Mouse (Mus musculus): ENCODE measurements around the gene Swap70. TPM values are rescaled to one million over a fixed set of nuclear protein-coding genes. Genes with fewer than 3 reads are reported as not detected.

The Swap70 gene
- polyA plus RNA-seq, 1 experiment = 2.2 TPM

DNA sequence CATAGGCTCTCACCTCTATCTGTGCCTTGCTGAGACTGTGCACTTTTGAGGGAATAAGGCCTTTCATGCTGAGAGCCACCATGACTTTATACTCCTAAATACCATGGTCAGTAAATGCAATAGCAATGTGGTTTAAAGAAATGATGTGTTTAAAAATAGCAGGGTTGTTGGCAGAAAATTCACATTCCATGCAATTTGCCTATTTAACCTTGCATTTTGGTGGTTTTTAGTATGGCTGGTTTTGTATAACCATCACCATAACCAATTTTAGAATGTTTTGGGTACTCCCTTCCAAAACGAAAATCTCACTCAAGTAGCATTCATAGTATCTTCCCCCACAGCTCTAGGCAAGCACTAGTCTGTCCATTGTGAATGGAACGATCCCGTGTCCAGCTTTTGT, 26.3 kb downstream of the Swap70 start:
- Histone ChIP-seq H3K27ac (ENCODE audit: control insufficient read depth, insufficient read depth, low read depth, low read length) (no peak overlapping the region), H3K27me3 (ENCODE audit: control insufficient read depth, insufficient read depth, low read length) (no peaks in the 10 kb centered on the region), H3K4me1 (ENCODE audit: control insufficient read depth, insufficient read depth, low read length) (no peaks in the 10 kb centered on the region), H3K36me3 (ENCODE audit: control insufficient read depth, insufficient read depth, low read length) (no peaks in the 10 kb centered on the region), H3K4me3 (ENCODE audit: control insufficient read depth, low read depth, low read length) (no peak overlapping the region)
- TF ChIP-seq CTCF (IDR thresholded peaks at IDR 0.05; ENCODE audit: control insufficient read depth, insufficient read depth, insufficient replicate concordance, low read depth, low read length) (no peak), POLR2A (IDR thresholded peaks at IDR 0.05; ENCODE audit: control insufficient read depth, low read depth, low read length) (no peak)

DNA sequence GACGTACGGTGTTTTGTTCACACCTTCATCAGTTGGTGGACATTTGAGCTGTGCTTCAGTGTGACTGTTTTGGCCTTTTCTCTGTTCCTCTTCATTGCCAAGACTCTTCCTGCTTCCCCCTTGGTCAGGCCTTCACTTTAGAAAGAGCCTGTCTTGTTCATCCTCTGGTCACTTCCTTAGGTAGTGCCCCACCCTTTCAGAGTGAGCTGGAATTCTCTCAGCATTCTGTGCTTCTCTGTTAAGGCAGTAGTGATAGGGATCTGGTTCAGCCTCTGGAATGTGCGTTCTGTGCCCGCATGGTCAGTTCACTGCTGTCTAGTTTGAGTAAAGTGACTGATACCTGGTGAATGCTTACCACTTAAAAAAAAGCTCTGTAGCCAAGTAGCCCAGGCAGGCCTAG, 27.2 kb downstream of the Swap70 start:
- Histone ChIP-seq H3K36me3 (ENCODE audit: control insufficient read depth, insufficient read depth, low read length) (no peaks in the 10 kb centered on the region), H3K4me3 (ENCODE audit: control insufficient read depth, low read depth, low read length) (no peak overlapping the region), H3K4me1 (ENCODE audit: control insufficient read depth, insufficient read depth, low read length) (no peaks in the 10 kb centered on the region), H3K27me3 (ENCODE audit: control insufficient read depth, insufficient read depth, low read length) (no peaks in the 10 kb centered on the region), H3K27ac (ENCODE audit: control insufficient read depth, insufficient read depth, low read depth, low read length) (no peak overlapping the region)
- TF ChIP-seq POLR2A (IDR thresholded peaks at IDR 0.05; ENCODE audit: control insufficient read depth, low read depth, low read length) = no peak
- no peak for TF ChIP-seq CTCF (IDR thresholded peaks at IDR 0.05; ENCODE audit: control insufficient read depth, insufficient read depth, insufficient replicate concordance, low read depth, low read length)

DNA sequence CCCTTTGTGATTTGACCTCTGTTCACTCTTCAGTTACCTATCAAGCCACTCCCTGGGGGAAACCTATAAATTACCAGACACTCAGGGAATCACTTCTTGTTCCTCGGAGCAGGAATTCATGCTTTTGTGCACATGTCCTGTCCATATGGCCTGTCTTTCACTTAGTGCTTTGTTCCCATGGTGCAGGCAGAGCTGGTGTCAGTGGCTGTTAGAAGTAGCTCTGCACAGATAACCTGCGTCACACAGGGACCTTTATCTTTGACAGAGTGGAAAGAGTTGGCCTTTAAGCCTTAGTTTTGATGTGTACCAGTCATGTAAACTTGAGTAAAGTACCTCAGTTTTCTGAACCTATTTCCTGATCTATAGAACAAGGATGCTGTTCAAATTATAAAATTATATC, 32.4 kb downstream of the Swap70 start:
- H3K27me3 ChIP-seq (ENCODE audit: control insufficient read depth, insufficient read depth, low read length) = no peaks in the 10 kb centered on the region
- no peak overlapping the region for H3K27ac ChIP-seq (ENCODE audit: control insufficient read depth, insufficient read depth, low read depth, low read length)
- no peak overlapping the region for H3K4me3 ChIP-seq (ENCODE audit: control insufficient read depth, low read depth, low read length)
- TF ChIP-seq POLR2A (IDR thresholded peaks at IDR 0.05; ENCODE audit: control insufficient read depth, low read depth, low read length) (no peak), CTCF (IDR thresholded peaks at IDR 0.05; ENCODE audit: control insufficient read depth, insufficient read depth, insufficient replicate concordance, low read depth, low read length) (no peak)
- H3K36me3 ChIP-seq (ENCODE audit: control insufficient read depth, insufficient read depth, low read length) = no peaks in the 10 kb centered on the region
- H3K4me1 ChIP-seq (ENCODE audit: control insufficient read depth, insufficient read depth, low read length) = peaks cover 4% of the 10 kb centered on the region; the same call in 1 of the 2 replicates

DNA sequence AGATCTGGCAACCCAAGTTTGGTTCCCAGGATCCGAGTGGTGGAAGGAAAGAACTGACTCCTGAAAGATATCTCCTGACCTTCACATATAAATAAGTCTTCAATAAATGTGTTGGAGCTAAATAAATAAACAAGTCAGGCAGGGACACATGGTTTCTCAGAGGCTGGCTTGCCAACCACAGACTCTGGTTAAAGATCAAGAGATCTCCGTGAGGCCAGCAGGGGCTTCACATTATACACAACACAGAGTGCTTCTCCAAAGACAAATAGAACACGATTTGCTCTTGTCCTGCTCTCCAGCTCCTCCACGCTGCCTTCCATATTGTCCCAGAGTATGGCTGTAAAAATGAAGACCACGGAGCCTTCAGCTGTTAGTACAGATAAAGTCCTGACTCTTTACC, 32.9 kb downstream of the Swap70 start:
- H3K36me3 ChIP-seq (ENCODE audit: control insufficient read depth, insufficient read depth, low read length) = no peaks in the 10 kb centered on the region
- H3K4me3 ChIP-seq (ENCODE audit: control insufficient read depth, low read depth, low read length) = no peak overlapping the region
- TF ChIP-seq POLR2A (IDR thresholded peaks at IDR 0.05; ENCODE audit: control insufficient read depth, low read depth, low read length) (no peak), CTCF (IDR thresholded peaks at IDR 0.05; ENCODE audit: control insufficient read depth, insufficient read depth, insufficient replicate concordance, low read depth, low read length) (no peak)
- no peaks in the 10 kb centered on the region for H3K27me3 ChIP-seq (ENCODE audit: control insufficient read depth, insufficient read depth, low read length)
- peaks cover 4% of the 10 kb centered on the region; the same call in 1 of the 2 replicates for H3K4me1 ChIP-seq (ENCODE audit: control insufficient read depth, insufficient read depth, low read length)
- H3K27ac ChIP-seq (ENCODE audit: control insufficient read depth, insufficient read depth, low read depth, low read length) = no peak overlapping the region

DNA sequence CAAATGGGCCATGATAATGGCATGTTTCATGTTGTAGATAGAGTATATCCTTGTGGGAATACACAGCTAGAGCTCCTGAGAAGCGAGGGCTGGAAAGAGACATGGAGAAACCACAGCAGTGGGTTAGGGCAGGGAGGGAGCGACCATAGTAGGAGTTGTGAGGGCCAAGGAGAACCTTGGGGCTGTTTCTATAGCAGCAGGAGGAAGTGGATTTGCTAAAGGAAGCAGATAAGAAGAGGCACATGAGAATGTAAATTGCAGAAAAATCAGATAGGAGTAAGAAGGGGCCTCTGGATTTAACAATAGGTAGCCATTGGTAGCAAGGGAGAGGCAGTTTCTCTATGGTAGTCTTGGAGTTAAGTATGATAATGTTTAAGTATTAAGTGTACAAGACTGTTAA, 35.5 kb downstream of the Swap70 start:
- TF ChIP-seq CTCF (IDR thresholded peaks at IDR 0.05; ENCODE audit: control insufficient read depth, insufficient read depth, insufficient replicate concordance, low read depth, low read length) (no peak), POLR2A (IDR thresholded peaks at IDR 0.05; ENCODE audit: control insufficient read depth, low read depth, low read length) (no peak)
- Histone ChIP-seq H3K27ac (ENCODE audit: control insufficient read depth, insufficient read depth, low read depth, low read length) (no peak overlapping the region), H3K4me3 (ENCODE audit: control insufficient read depth, low read depth, low read length) (no peak overlapping the region), H3K4me1 (ENCODE audit: control insufficient read depth, insufficient read depth, low read length) (peaks cover 8% of the 10 kb centered on the region), H3K27me3 (ENCODE audit: control insufficient read depth, insufficient read depth, low read length) (no peaks in the 10 kb centered on the region), H3K36me3 (ENCODE audit: control insufficient read depth, insufficient read depth, low read length) (no peaks in the 10 kb centered on the region)

DNA sequence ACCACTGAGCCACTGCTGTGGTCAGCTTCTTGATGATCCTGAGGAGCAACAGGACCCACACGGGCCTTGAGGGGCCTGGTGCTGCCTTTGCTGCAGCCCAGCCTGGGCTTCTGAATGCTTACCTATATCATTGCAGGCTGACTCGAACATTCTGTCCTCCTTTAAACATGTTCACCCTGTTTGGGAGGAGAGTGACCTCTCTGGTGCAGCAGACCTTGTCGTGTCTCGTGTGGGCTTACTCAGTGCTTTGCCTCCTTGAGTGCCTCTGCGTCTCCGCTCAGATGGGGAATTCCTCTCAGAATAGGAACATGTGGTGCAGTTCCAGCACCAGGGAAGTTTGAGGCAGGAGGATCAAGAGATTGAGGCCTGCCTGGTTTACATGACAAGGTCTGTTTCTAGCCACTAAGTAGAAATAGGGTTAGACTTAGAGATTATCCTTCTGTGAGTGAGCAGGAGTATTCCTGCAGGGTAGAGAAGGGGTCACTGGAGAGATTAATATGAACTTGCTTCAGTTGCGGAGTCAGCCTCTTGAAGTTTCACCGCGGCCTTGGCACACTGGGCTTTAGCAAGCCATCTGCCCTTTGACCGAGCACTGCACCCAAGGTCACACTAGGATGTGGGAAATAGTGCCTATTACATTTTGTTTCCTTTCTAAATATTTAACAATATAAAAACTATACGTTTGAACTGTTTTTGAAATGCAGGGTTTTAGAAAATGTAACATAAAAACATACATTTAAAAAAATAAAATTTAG, 36.9 kb downstream of the Swap70 start:
- Histone ChIP-seq H3K4me3 (ENCODE audit: control insufficient read depth, low read depth, low read length) (no peak overlapping the region), H3K4me1 (ENCODE audit: control insufficient read depth, insufficient read depth, low read length) (peaks cover 8% of the 10 kb centered on the region), H3K27me3 (ENCODE audit: control insufficient read depth, insufficient read depth, low read length) (no peaks in the 10 kb centered on the region), H3K36me3 (ENCODE audit: control insufficient read depth, insufficient read depth, low read length) (no peaks in the 10 kb centered on the region), H3K27ac (ENCODE audit: control insufficient read depth, insufficient read depth, low read depth, low read length) (no peak overlapping the region; the same call in 1 of the 2 replicates)
- TF ChIP-seq CTCF (IDR thresholded peaks at IDR 0.05; ENCODE audit: control insufficient read depth, insufficient read depth, insufficient replicate concordance, low read depth, low read length) = no peak
- TF ChIP-seq POLR2A (IDR thresholded peaks at IDR 0.05; ENCODE audit: control insufficient read depth, low read depth, low read length) = no peak

DNA sequence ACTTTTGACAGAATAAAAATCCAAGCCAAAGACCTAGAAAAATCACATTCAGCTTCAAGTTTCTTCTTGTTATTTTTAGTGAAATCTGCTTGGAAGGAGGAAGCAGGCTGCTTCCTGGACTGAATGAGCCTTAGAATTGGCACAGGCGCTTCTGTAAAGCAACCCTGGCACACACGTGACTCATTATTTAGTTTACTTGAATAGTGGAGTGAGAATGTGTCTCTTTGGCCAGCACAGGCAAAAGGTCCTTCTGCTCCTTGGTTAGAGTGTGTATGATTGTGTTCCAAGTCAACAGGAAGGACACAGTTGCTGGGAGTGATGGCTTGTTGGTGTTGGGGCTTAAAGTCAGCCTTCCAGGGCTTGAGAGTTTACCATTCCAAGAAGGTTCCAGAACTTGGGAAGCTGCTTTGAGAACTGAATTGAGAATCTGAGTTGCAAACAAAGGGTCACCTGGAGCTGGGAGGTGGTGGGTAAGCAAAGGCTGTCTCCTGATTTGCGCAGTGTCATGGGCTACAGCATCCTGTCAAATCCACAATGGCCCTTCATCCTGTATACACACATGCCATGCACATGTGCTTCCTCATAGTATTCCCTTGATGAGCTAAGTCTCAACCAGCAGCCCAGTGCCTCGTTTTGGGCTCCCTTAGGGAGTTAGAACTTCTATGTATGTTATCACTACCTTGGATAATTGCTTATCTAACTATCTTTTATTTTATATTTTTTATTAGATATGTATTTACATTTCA, 38.6 kb downstream of the Swap70 start:
- H3K4me1 ChIP-seq (ENCODE audit: control insufficient read depth, insufficient read depth, low read length) = peaks cover 8% of the 10 kb centered on the region
- H3K27ac ChIP-seq (ENCODE audit: control insufficient read depth, insufficient read depth, low read depth, low read length) = peak overlapping the region; percentile 44; the same call in 1 of the 2 replicates
- TF ChIP-seq CTCF (IDR thresholded peaks at IDR 0.05; ENCODE audit: control insufficient read depth, insufficient read depth, insufficient replicate concordance, low read depth, low read length) (no peak), POLR2A (IDR thresholded peaks at IDR 0.05; ENCODE audit: control insufficient read depth, low read depth, low read length) (no peak)
- H3K36me3 ChIP-seq (ENCODE audit: control insufficient read depth, insufficient read depth, low read length) = no peaks in the 10 kb centered on the region
- no peaks in the 10 kb centered on the region for H3K27me3 ChIP-seq (ENCODE audit: control insufficient read depth, insufficient read depth, low read length)
- no peak overlapping the region for H3K4me3 ChIP-seq (ENCODE audit: control insufficient read depth, low read depth, low read length)

Measured in testis, adult 2 months (tissue).